Mouse (Mus musculus): ENCODE measurements around the gene Olfr1425. TPM values are rescaled to one million over a fixed set of nuclear protein-coding genes. Genes with fewer than 3 reads are reported as not detected.
"Not testable (repeated sequence)": the region's sequence is repeated elsewhere in the genome, so short reads cannot be mapped to it uniquely, and the experiment has no call there.

Olfr1425 gene
- polyA plus RNA-seq, 1 experiment: not detected

- no peaks in the 10 kb centered on the region for H3K36me3 ChIP-seq (ENCODE audit: control insufficient read depth, insufficient read depth)
- no peaks in the 10 kb centered on the region for H3K27me3 ChIP-seq (ENCODE audit: control insufficient read depth, insufficient read depth, insufficient read length)
- no peak overlapping the region for H3ac ChIP-seq (ENCODE audit: control insufficient read depth, insufficient read length)
- TF ChIP-seq POLR2A (IDR thresholded peaks at IDR 0.05; ENCODE audit: insufficient read length, low read depth) (no peak), SRF (IDR thresholded peaks at IDR 0.05; ENCODE audit: control insufficient read depth, insufficient read length, low read depth) (no peak)
- no peak overlapping the region for H3K4me2 ChIP-seq (ENCODE audit: low read depth)
- no peaks in the 10 kb centered on the region for H3K79me2 ChIP-seq (ENCODE audit: control insufficient read depth, insufficient read depth)
- H3K4me3 ChIP-seq: no peak overlapping the region
These were observed 27.0 kb upstream of the Olfr1425 start for GRCm38 (mm10) chr19:12104541-12104940.

- H3K4me2 ChIP-seq (ENCODE audit: low read depth): no peak within 1 kb of the TSS
- no peaks in the 10 kb centered on the region for H3K27me3 ChIP-seq (ENCODE audit: control insufficient read depth, insufficient read depth, insufficient read length)
- H3ac ChIP-seq (ENCODE audit: control insufficient read depth, insufficient read length): no peak within 1 kb of the TSS
- H3K36me3 ChIP-seq (ENCODE audit: control insufficient read depth, insufficient read depth): no peaks in the 10 kb centered on the region
- no peak within 1 kb of the TSS for H3K4me3 ChIP-seq
- no peak for TF ChIP-seq MYOG (IDR thresholded peaks at IDR 0.05; ENCODE audit: control insufficient read depth in 1 of 3, insufficient read depth in 1 of 3, insufficient read length in 2 of 3, low read depth in 2 of 3)
- no peak for TF ChIP-seq CEBPB (IDR thresholded peaks at IDR 0.05; ENCODE audit: insufficient read depth, poor library complexity, severe bottlenecking)
- TF ChIP-seq TCF12 (IDR thresholded peaks at IDR 0.05; ENCODE audit: insufficient read depth, poor library complexity, severe bottlenecking): no peak
- TF ChIP-seq USF1 (IDR thresholded peaks at IDR 0.05; ENCODE audit: low read depth): no peak
- no peak for TF ChIP-seq POLR2A (IDR thresholded peaks at IDR 0.05; ENCODE audit: insufficient read length, low read depth)
- TF ChIP-seq POLR2AphosphoS2 (IDR thresholded peaks at IDR 0.05; ENCODE audit: insufficient read length, low read depth): no peak
- no peak for TF ChIP-seq REST (IDR thresholded peaks at IDR 0.05; ENCODE audit: insufficient read depth, insufficient read length)
- TF ChIP-seq SRF (IDR thresholded peaks at IDR 0.05; ENCODE audit: control insufficient read depth, insufficient read length, low read depth): no peak
- TF ChIP-seq MAX (IDR thresholded peaks at IDR 0.05; ENCODE audit: low read depth): no peak
- no peak for TF ChIP-seq E2F4 (IDR thresholded peaks at IDR 0.05; ENCODE audit: insufficient read depth)
- no peak for TF ChIP-seq MYOD1 (IDR thresholded peaks at IDR 0.05; ENCODE audit: control insufficient read depth in 1 of 3, insufficient read length in 2 of 3, low read depth in 2 of 3)
- no peak for TF ChIP-seq TCF3 (IDR thresholded peaks at IDR 0.05; ENCODE audit: insufficient read length, low read depth)
- H3K79me2 ChIP-seq (ENCODE audit: control insufficient read depth, insufficient read depth): no peaks in the 10 kb centered on the region
These were observed 25.7 kb upstream of the Olfr1425 start, which contains the start of gene Olfr1427 for GRCm38 (mm10) chr19:12103234-12103633. TSS of gene Olfr1427 (minus strand) at chr19:12103334.

GRCm38 (mm10) chr19:12091913-12092312 is 14.4 kb upstream of the Olfr1425 start, which contains the start of gene Olfr1426:
TSS of gene Olfr1426 (minus strand) at chr19:12092013.
- Histone ChIP-seq H3K79me2 (ENCODE audit: control insufficient read depth, insufficient read depth) (no peaks in the 10 kb centered on the region), H3K4me3 (no peak within 1 kb of the TSS), H3K36me3 (ENCODE audit: control insufficient read depth, insufficient read depth) (no peaks in the 10 kb centered on the region), H3K4me2 (ENCODE audit: low read depth) (no peak within 1 kb of the TSS), H3K27me3 (ENCODE audit: control insufficient read depth, insufficient read depth, insufficient read length) (no peaks in the 10 kb centered on the region), H3ac (ENCODE audit: control insufficient read depth, insufficient read length) (no peak within 1 kb of the TSS)
- TF ChIP-seq MYOG (IDR thresholded peaks at IDR 0.05; ENCODE audit: control insufficient read depth in 1 of 3, insufficient read depth in 1 of 3, insufficient read length in 2 of 3, low read depth in 2 of 3): no peak
- TF ChIP-seq REST (IDR thresholded peaks at IDR 0.05; ENCODE audit: insufficient read depth, insufficient read length): no peak

GRCm38 (mm10) chr19:12069546-12069945 is 8.0 kb downstream of the Olfr1425 start:
- not testable (repeated sequence) for H3K79me2 ChIP-seq (ENCODE audit: control insufficient read depth, insufficient read depth); H3ac ChIP-seq (ENCODE audit: control insufficient read depth, insufficient read length); H3K36me3 ChIP-seq (ENCODE audit: control insufficient read depth, insufficient read depth); H3K27me3 ChIP-seq (ENCODE audit: control insufficient read depth, insufficient read depth, insufficient read length); H3K4me3 ChIP-seq; H3K4me2 ChIP-seq (ENCODE audit: low read depth)

- H3K79me2 ChIP-seq (ENCODE audit: control insufficient read depth, insufficient read depth); H3K36me3 ChIP-seq (ENCODE audit: control insufficient read depth, insufficient read depth); H3K4me2 ChIP-seq (ENCODE audit: low read depth); H3K4me3 ChIP-seq; H3ac ChIP-seq (ENCODE audit: control insufficient read depth, insufficient read length); H3K27me3 ChIP-seq (ENCODE audit: control insufficient read depth, insufficient read depth, insufficient read length): not testable (repeated sequence)
These were observed 9.7 kb downstream of the Olfr1425 start for GRCm38 (mm10) chr19:12067806-12068205.

- not testable (repeated sequence) for H3K27me3 ChIP-seq (ENCODE audit: control insufficient read depth, insufficient read depth, insufficient read length); H3K36me3 ChIP-seq (ENCODE audit: control insufficient read depth, insufficient read depth); H3ac ChIP-seq (ENCODE audit: control insufficient read depth, insufficient read length); H3K79me2 ChIP-seq (ENCODE audit: control insufficient read depth, insufficient read depth); H3K4me3 ChIP-seq; H3K4me2 ChIP-seq (ENCODE audit: low read depth)
These were observed 14.9 kb downstream of the Olfr1425 start, which contains the start of gene Olfr1424 for GRCm38 (mm10) chr19:12062582-12062981. TSS of gene Olfr1424 (minus strand) at chr19:12062682.

- Histone ChIP-seq H3K4me3 (no peak overlapping the region), H3K27me3 (ENCODE audit: control insufficient read depth, insufficient read depth, insufficient read length) (no peaks in the 10 kb centered on the region), H3K4me2 (ENCODE audit: low read depth) (no peak overlapping the region), H3K36me3 (ENCODE audit: control insufficient read depth, insufficient read depth) (no peaks in the 10 kb centered on the region), H3ac (ENCODE audit: control insufficient read depth, insufficient read length) (no peak overlapping the region), H3K79me2 (ENCODE audit: control insufficient read depth, insufficient read depth) (no peaks in the 10 kb centered on the region)
- TF ChIP-seq E2F4 (IDR thresholded peaks at IDR 0.05; ENCODE audit: insufficient read depth) (no peak), MAX (IDR thresholded peaks at IDR 0.05; ENCODE audit: low read depth) (no peak), USF1 (IDR thresholded peaks at IDR 0.05; ENCODE audit: low read depth) (no peak), MYOG (IDR thresholded peaks at IDR 0.05; ENCODE audit: control insufficient read depth in 1 of 3, insufficient read depth in 1 of 3, insufficient read length in 2 of 3, low read depth in 2 of 3) (no peak), SRF (IDR thresholded peaks at IDR 0.05; ENCODE audit: control insufficient read depth, insufficient read length, low read depth) (no peak), MYOD1 (IDR thresholded peaks at IDR 0.05; ENCODE audit: control insufficient read depth in 1 of 3, insufficient read length in 2 of 3, low read depth in 2 of 3) (no peak), POLR2AphosphoS2 (IDR thresholded peaks at IDR 0.05; ENCODE audit: insufficient read length, low read depth) (no peak), TCF3 (IDR thresholded peaks at IDR 0.05; ENCODE audit: insufficient read length, low read depth) (no peak), CEBPB (IDR thresholded peaks at IDR 0.05; ENCODE audit: insufficient read depth, poor library complexity, severe bottlenecking) (no peak), REST (IDR thresholded peaks at IDR 0.05; ENCODE audit: insufficient read depth, insufficient read length) (no peak), POLR2A (IDR thresholded peaks at IDR 0.05; ENCODE audit: insufficient read length, low read depth) (no peak), TCF12 (IDR thresholded peaks at IDR 0.05; ENCODE audit: insufficient read depth, poor library complexity, severe bottlenecking) (no peak)
These were observed 34.4 kb downstream of the Olfr1425 start for GRCm38 (mm10) chr19:12043163-12043562.
